Mouse (Mus musculus) cerebellum, adult 2 months (tissue): ENCODE results near the gene Chchd6.

ENCODE experiments used
- CTCF ChIP-seq: fragments of 200-500 bp; IDR thresholded peaks from 2 replicates; pipeline ENCODE4 v1.5.1; 2011; ENCODE audit warnings: low read depth, mild to moderate bottlenecking, control low read depth, low read length, moderate library complexity, borderline replicate concordance; ENCODE audit not compliant: insufficient read depth
- POLR2A ChIP-seq: fragments of 200-500 bp; IDR thresholded peaks from 2 replicates; pipeline ENCODE4 v1.6.1; 2011; ENCODE audit warnings: low read length, control low read depth, borderline replicate concordance; ENCODE audit not compliant: insufficient read depth

DNA sequence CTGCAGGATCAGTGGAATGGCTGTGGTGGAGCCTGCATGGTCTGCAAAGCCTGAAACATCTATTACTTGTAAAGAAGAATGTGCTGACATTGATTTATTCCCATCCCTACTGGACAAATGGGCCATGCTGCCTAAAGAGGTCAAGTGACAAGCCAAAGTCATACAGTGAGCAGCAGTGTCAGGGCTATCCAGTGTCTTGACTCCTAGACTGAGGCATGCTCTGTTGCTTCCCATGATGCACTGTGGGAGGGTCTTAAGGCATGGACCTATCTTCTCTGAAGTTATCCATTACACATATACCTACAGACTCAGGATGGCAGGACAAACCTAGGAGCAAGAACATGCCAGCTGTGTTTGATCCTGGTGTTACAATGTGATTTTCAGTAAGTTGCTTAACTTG, 175.3 kb downstream of the Chchd6 start:
- TF ChIP-seq CTCF (no peak), POLR2A (no peak)
